Mouse (Mus musculus): ENCODE data around the gene Psmc5.
A peak's percentile ranks its signal among the peaks of the same experiment; 100 is the strongest.

DNA sequence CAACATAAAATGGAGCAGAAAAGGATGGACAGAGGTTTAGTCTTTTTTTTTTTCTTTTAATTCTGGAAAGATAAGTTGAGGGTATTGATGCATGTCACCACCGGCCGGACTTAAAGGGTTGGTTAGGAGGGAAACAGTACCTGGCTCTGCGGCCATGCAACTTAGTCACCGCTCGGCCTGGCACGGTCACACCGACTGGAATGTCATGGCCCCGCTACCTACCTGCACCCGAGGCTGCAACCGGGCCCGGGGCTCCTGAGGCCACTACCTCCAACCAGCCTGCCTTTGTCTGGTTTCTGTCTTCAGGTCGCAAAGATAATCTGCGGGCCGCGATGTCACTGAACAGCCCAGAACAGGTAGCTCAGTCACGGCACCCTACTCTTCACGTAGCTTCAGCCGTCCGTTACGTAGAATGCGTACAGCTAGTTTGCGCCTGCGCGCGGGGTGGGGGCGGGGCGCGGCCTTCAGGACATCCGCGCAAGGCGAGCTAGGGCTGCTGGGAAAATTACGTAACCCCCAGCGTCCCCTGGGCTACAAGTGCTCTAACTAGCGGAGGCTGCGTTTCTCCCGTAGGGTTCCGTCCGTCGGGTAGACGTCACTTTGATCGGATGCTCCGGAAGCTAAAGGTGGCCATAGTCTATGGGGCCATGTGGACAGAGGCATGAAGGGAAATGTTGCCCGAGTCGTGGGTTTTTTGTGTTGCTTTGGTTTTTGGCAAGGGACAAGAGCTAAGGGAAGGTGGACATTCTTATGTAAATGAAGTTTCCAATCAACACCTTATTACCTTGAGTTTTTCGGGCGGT lies 39.8 kb upstream of the Psmc5 start, which contains the start of gene Ccdc47:
- TF ChIP-seq CTCF (IDR thresholded peaks at IDR 0.05; ENCODE audit: insufficient read depth, low read depth, low read length) (no peak), POLR2A (IDR thresholded peaks at IDR 0.05; ENCODE audit: insufficient read depth, low read depth, low read length) (peak; percentile 57)

Measured in olfactory bulb, adult 2 months (tissue).